Mouse (Mus musculus) liver, postnatal 0 days (tissue): ENCODE measurements around the gene Proser3.

Experiments
- CTCF ChIP-seq: sonication (generic); IDR thresholded peaks from 2 replicates; pipeline ENCODE4 v1.5.1; 2016; ENCODE audit warnings: antibody characterized with exemption, low read depth
- EP300 ChIP-seq: IDR thresholded peaks from 2 replicates; pipeline ENCODE4 v1.6.1; 2016; ENCODE audit warnings: antibody characterized with exemption, low read depth, mild to moderate bottlenecking

- TF ChIP-seq EP300 (no peak), CTCF (no peak)
These were observed 26.1 kb downstream of the Proser3 start for GRCm38 (mm10) chr7:30525954-30526353.
